Mouse (Mus musculus): ENCODE results near the gene Krt31.

The Krt31 gene

GRCm38 (mm10) chr11:100050451-100050850 lies at the start of gene Krt31:
Gene Krt31 (minus strand): TSS chr11:100050551.
- no peak for DNase-seq (ENCODE audit: low spot score)

GRCm38 (mm10) chr11:100097819-100098218 lies 47.5 kb upstream of the Krt31 start:
- no peak for DNase-seq (ENCODE audit: low spot score)

DNA sequence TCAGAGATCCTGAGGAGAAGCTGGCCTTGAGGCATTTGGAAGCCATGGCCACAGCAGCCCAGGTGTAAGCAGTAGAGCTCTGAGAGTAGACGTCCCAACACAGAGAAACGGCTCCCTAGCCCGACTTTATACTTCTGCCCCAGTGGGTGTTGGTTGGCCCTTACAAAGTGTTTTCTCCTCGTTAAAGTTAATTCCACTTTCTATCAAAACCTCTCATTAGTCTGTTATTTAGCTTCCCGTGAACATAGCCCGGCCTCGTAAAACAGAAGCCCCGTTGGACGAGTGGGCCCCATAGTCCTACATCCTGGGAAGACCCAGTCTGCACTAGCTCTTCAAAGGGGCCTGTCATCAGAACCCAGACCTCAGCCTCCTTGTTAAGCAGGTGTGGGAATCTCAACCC lies 45.8 kb upstream of the Krt31 start, which contains the start of gene Krt35:
Krt35 (minus strand) TSS at position 101 of the 400 bp plus-strand sequence.
- no peak for DNase-seq (ENCODE audit: low spot score)

- DNase-seq (ENCODE audit: low spot score): no peak
These were observed 38.2 kb upstream of the Krt31 start for GRCm38 (mm10) chr11:100088378-100089025.

DNA sequence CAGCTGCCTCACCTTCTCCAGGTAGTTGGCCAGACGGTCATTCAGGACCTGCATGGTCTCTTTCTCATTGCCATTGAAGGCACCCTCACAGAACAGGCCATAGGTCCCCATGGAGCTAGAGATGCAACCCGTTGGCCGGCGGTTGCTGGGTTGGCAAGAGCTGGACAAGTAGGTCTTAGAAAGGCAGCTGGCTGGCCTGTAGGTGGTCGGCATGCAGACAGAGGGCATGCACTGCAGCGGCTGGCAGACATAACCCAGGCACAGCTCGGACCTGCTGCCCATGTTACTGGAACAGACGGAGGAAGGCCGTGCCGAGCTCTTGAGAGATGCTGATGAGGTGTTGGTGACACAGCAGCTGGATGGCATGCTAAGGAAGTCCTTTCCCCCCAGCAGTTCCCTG lies 37.5 kb upstream of the Krt31 start, which contains the start of gene Krt32:
Krt32 (minus strand) TSS at position 366 of the 400 bp plus-strand sequence.
- DNase-seq (ENCODE audit: low spot score): no peak

GRCm38 (mm10) chr11:100073873-100074272 lies 23.5 kb upstream of the Krt31 start:
- no peak for DNase-seq (ENCODE audit: low spot score)

DNA sequence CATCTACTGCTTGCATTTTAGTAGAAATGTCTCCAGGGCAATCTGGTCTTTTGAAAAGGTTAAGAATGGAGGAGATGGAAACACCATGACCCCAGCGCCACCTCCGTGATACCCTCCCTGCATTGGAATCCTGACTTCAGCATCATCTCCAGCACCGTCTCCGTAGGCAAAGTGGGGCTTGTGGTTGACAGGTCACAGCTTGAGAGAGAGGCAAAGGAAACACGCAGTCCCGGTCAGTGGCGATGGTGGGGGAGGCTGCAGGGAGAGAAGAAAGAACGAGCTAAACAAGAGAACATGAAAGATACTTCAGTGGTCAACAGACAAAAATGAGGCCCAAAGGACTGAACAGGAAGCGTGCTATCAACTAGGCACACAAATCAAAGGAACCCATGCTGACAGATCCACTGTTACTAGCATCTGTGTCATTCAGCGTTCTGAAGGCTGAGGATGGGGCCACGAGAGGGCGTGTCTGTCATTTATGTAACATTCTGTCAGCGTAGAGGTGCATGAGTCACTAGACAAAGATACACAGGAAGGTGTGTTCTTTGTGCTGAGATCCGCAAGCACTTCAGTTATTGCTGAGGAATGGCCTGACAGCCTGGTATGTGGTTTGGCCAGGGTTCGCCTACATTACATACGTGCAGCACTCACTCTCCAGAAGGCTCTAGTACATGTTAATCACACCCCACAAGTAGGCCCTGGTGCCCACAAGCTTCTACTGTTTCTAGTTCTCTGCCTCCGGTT lies 17.1 kb upstream of the Krt31 start:
- no peak for DNase-seq (ENCODE audit: low spot score)

GRCm38 (mm10) chr11:100066236-100067010 lies 16.1 kb upstream of the Krt31 start:
- no peak for DNase-seq (ENCODE audit: low spot score)

GRCm38 (mm10) chr11:100058875-100059274 lies 8.5 kb upstream of the Krt31 start:
- DNase-seq (ENCODE audit: low spot score): no peak

DNA sequence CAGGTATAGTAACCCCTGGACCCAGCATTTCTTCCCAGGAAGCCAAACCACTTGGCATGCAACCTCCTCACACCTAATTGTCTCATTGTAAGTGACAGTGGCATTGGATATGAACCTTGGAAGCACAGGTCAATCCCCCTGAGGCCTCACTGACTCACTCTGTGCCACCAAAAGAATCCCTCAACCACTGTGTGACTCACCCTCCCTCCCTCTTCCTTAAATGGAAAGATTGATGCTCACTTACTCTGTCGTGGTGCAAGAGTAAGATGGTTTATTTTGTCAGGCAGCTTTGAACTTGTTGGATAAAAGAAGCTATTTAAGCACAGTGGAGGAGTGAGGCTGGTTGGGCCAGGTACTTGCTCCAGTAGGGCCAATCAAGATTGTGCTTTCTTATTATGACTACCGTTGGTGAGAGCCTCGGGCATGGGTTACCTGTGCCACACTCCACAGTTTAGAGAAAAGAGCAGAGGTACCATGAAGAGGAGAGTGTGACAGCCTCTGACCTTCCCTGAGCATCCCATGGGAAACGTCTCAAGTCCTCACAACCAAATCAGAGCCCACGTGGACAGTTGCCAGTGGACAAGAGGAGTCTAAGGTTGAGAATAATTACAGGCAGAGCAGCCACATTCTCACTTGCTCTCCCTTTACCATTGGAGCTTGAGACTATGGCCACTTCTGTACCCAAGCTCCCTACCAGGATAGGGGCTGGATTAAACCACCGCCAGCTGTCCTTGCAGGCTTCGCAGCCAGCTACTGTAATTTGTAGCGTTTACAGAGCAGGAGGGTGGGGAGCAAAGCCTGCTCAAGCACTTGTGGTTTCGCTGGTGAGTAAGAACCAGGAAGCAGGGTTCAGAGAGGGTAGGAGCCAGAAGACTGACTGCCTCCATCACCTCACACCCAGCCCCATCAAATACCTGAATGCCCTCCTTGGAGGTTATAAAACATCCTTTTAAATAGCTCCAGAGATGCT lies 5.6 kb upstream of the Krt31 start:
- no peak for DNase-seq (ENCODE audit: low spot score)

DNA sequence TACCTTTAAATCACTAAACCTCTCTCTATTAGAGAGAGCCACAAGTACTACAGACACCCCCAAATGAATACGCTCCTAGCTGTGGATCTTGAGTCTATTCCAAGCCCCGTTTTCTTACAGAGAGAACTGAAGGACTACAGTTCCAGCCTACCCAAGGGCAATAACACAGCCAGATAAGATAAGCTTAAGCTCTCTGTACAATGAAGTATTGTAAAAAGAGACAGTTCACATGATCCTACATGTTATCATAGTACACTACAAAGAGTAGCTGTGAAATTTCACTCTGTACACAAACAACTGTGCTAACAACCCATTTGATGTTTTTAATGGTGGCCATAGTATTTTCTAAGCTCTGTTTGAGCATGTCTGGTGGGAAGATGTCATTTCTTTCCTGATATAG lies 3.2 kb downstream of the Krt31 start:
- no peak for DNase-seq (ENCODE audit: low spot score)

DNA sequence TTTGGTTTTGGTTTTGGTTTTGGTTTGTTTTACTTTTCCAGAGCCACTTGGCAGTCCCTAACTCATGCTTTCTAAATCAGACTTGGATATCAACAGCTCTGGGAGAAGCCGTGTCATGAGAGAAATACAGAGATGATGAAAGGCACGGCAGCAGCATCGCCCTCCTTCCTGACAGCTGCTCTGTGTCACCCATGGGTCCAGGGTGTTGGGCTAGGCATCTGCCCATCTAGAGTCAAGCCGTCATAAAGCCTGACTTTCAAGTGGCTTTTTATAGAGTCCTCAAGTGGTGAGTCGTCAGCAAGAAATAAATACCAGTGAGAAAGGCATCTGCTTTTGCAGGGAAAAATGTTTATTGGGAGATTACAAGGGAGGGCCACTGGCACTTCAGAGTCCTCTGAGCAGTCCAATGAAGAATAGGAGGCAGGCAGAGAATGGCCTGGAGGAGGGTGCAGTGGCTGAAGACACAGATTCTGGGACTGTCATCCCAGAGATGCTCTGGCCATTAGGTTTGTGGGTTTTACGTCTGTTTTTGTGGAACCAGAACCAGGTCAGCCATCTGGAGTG lies 4.0 kb downstream of the Krt31 start:
- DNase-seq (ENCODE audit: low spot score): no peak

DNA sequence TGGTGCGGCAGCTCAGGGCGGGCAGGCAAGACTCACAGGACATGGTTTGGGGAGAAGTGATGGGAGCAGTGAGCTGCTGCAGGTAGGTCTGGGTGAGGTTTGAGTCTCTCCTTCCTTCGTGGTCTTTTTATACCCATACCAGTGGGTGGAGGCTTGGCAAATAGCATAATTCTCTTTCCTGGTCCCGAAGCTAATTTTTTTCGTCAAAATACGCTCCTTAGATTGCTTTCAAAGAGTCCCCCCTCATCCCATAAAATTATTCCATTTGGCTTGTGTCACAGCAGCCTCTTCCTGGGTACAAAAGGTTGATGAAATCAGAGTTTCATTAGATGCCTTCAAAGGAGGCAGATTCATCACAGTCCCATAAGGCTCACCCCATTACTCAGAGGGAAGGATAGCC lies 8.9 kb downstream of the Krt31 start, which contains the start of gene Krt34:
Krt34 (minus strand) TSS at position 101 of the 400 bp plus-strand sequence.
- no peak for DNase-seq (ENCODE audit: low spot score)

DNA sequence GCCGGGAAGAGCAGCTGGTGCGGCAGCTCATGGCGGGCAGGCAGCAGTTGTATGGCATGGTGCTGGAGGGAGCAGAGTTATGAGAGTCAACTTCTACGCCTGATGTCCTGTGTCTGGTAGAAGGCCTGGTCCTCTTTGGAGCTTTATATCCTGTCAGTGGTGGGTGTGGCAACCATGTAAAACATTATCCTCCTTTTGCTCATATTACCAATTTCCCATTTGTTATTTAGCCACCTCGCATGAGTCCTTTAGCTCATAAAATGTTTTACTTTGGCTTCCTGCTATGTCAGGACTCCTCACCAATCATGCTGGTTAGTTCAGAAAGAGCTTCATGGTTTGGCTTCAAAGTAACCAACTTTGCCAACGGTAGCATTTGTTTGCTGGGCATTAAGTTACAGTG lies 20.6 kb downstream of the Krt31 start, which contains the start of gene Krt33b:
Krt33b (minus strand) TSS at position 101 of the 400 bp plus-strand sequence.
- DNase-seq (ENCODE audit: low spot score): no peak

DNA sequence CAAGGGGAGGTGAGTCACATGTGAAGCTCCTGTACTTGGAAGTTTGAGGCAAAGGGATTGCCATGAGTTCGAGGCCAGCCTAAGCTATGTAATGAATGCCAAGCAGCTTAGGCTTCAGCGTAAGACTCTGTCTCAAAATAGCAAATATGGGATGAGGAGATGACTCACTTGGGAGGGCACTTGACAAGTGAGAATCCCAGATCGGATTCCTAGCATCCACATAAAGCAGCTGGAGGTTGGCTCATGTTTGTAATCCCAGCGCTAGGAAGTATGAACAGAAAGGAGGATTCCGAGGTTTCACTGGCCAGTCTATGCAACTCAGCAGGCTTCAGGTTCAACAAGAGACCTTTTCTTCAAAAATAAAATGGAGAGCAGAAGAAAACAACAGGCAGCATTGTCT lies 28.9 kb downstream of the Krt31 start:
- DNase-seq (ENCODE audit: low spot score): no peak

DNA sequence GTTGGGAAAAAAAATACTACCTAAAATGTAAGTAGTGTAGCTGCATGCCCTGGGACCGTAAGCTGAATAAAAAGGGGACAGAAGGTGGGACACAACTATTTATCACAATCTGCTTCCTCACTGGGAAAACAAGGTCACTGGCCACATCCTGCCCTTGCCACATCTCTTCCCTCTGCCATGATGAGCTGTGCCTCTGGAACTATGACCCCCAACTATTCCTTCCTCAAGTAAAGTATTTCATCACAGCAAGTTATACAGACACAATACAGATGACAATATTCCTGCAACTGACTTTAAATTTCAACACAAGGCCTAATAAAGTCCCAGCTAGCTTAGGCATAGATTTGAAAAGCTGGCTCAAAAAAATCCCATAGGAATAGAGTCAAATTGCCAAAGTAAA lies 30.9 kb downstream of the Krt31 start:
- no peak for DNase-seq (ENCODE audit: low spot score)

DNA sequence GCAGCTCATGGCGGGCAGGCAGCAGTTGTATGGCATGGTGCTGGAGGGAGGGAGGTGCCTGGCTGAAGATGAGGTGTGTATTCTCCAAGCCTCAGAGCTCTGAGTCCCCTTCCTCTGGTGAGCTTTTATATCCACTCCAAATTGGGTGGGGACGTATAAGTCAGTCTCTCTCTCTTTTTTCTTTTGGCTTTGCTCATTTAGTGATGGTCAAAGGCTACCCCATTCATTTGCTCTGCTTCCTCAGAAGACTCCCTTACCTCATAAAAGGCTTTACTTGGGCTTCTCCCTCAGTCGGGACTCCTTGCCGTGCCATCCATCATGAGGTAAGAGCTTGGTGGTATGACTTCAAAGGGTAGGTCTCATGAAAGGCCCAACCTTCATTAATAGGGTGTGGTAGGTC lies 34.2 kb downstream of the Krt31 start, which contains the start of gene Krt33a:
Krt33a (minus strand) TSS at position 101 of the 400 bp plus-strand sequence.
- DNase-seq (ENCODE audit: low spot score): no peak

DNA sequence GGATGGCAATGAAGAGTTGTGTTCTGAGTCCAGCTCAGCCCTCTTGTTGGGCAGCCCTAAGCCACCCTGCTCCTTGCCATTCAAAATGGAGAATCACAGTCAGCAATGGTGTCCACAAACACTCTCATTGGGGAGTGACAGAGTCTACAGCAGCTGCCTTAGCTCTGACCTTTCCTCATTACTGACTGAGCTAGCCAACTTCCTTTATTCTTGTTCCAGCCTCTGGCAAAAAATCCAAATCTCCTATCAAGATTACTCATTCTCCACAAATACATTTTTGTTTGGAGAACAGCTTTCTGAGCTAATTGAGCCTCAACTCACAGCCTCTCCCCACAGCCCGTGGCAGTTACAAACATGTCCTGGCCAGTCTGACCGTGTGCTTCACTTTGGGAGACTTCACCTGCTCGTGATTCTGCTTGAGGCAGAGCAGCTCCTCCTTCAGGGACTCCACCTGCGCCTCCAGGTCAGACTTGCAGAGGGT lies 36.6 kb downstream of the Krt31 start:
- DNase-seq (ENCODE audit: low spot score): no peak

GRCm38 (mm10) chr11:100010682-100011081 lies 39.7 kb downstream of the Krt31 start:
- no peak for DNase-seq (ENCODE audit: low spot score)

DNA sequence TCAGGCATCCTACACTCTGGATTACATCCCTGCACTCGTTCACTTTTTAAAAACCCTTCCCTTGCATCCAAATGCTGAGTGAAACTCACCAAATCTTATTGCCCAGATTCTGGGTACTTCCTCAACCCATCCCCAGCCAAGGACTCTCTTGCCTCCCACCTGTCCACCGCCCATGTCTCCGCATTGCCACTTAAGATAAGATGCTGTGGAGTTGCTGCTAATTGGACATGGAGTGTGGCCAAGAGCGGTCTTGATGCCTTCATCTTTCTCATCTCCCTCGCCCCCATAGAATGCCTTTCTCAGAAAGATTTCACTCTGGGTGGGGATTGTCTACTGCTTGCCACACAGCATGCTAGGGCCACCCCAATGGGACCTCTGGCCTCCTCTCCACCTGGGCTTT lies 42.0 kb downstream of the Krt31 start:
- no peak for DNase-seq (ENCODE audit: low spot score)

- DNase-seq (ENCODE audit: low spot score): no peak
These were observed 43.7 kb downstream of the Krt31 start for GRCm38 (mm10) chr11:100006624-100007023.
